Mouse (Mus musculus) left cerebral cortex, adult 9 months (tissue): ENCODE results near the gene Actn1.

Experiments
- DNase-seq, 2 experiments: peaks; one replicate each; pipeline ENCODE4 v3.0.0; 2022; ENCODE audit warnings: low spot score in 2 of 2

Actn1 gene

DNA sequence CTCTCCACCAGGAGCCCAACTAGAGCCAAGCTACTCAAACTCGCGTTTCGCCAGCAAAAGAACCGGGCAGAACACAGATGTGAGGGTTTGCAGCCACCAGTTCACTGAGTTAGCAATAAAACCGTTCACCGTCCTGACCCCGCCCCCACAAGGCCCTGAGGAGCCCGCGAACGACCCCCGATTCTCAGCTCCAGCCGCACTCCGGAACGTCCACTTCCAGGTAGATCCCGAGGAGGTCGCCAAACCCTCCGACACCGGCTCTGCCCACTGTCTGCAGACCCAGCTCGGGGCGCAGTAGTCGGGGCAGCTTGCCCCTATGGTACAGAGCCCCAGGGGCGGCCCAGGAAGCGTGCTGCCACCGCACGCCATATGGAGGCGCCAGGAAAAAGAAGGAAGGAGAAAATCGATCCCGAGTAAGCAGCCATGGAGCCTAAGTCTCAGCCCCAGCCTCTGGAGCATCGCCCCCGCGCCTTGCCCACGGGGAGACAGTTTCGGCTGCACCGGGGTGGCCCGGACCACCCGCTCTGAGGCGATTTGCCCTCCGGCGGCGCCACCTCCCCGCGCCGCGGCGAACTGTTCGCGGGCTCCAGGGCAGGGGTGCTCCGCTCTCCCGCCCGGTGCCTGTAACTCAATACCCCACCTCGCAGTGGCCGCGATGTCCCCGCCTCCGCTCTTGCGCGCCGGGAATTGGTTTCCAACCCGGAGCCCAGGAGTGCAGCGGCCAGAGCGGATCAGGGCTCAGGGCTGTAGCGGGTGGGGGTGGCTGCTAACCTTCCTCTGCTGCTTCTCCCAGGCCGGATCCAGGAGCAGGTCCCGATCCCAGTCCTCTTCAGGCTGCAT, 735 bp downstream of the Actn1 start:
- peak in 1 of 2 experiments; percentile 58 for DNase-seq

DNA sequence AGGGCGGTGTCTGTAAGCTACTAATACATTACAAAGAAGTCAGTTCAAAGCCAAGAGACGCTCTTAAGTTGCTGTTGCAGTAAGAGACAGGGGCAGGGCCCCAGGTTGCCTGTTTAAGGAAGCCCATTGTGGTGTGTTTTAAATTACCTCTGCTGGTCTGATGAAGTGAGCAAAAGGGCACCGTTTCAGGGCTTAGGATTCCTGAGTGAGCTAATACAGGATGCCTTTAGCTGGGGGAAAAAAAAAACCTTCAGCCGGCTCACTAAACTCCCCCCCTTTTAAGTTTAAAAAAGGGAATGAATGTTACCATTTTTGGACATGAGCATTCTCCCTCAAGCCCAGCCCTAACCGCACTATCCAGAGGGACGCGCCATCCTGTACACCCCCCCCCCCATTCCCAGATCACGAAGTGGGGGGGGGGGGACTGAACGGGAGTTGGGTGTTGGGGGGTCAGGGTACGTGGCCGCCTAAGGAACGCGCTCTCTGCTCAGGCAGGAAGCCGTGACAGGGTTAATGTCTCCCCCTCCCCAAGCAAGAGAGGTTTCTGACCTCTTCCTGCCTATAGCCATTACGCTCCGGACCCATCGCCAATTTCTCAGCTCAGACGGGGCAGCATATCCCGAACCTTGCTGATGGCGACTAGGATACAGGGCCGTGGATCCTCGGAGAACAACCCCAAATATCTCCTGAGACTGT, 1.5 kb downstream of the Actn1 start:
- no peak for DNase-seq

DNA sequence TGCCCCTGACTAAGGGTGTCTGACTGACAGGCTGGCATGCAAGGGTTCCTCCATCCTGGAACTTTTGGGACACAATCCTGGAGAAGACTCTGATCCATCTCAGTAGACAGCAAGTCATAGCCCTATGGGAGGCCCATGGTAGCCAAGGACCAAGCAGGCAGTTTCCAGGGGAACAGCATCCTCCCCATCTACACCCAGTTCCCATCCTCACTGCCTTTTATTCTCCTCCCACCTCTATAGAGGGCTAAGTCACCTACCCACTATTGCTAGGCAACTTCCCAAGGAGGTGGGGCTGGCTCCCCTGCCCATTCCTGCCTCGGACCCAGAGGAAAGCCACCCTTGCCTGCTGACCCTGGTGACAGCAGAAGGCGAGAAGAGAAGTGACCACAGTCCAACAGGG, 8.2 kb downstream of the Actn1 start:
- DNase-seq = no peak

DNA sequence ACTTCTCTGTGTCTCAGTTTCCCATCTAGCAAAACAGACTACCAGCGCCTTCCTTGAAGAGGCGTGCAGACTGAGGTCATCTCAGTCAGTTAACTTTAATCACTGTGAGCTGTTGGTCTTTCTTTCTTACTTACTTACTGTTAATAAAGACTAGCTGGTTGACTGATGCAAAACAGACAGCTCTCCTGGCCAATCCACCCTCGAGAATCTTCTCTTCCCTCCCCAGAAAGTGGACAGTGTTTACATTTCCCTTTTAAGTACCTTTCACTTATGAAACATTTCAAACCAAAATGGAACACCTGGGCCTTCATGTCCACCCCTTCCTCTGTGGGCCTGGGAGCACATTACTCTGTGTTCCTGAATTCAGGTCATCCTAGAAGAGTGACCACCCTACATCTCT, 8.6 kb downstream of the Actn1 start:
- DNase-seq = no peak

DNA sequence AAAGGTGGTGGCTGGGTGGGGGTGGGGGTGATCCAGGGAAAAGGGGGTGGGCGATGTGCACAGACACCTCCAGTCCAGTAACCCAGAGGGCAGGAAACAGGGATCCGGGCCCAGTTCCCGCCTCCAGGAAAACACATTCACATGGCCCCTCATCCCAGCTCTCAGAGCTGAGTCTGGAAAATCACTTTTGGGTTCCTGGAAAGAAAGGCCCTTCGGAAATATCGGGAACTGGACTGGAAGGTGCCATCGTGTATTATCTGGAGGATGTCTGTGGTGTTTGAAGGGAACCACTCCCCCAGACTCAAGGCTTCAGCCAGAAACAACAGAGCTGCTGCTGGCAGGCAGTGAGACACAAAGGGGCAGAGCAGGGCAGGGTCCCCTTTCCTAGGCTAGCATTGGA, 10.6 kb downstream of the Actn1 start:
- no peak for DNase-seq

DNA sequence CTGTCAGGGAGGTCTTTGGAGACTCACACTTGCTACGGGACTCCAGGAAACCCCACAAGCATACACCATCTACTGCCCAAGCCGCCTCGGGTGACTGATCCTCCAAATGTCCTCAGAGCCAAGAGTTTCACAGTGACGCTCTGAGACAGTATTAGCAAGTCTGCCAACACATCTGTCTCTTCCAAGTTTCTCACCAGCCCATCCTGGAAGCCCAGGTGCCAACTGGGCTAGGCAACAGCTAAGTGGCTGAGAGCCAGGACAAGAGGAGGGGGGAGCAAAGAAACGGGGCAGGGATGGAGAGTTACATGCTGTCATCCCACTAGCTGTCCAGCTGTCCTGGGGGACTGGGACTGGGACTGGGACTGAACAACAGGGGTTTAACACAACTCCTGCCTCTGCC, 13.1 kb downstream of the Actn1 start:
- no peak for DNase-seq

DNA sequence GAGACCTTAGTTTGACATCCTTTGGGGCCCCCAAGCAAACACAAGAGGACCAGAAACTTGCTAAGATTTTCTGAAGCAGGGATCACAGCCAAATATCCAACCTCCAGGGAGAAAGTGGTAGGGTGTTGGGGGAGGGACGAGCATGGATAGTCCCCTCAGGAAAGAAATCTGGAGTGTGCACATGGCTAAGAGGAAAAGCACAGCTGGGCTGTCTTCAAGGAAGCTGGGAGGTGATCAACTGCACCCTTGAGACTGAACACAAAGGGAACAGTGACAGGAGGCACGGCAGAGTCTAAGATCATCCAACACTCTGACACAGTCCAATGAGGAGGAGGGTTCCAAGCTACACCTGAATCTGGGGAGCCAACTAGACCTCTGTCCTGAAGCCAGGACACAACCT, 13.7 kb downstream of the Actn1 start:
- no peak for DNase-seq

DNA sequence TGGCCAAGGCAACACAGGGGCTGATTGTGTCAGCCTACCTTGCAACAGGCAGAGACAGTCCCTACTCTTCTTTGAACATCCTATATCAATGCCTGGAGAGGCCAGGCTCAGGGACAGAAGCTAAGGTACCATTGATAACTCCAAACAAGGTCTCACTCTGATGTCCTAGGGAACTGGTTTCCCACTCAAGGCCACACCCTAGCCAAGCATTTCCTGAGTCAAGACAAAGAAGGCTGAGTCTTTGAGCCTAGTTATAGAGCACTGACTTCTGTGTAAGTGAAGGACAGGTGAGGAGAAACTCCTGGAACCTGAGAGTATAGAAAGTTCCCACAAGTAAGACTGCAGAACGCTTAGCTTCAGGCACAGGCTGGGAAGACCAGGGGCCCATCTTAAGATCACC, 15.4 kb downstream of the Actn1 start:
- DNase-seq = no peak

DNA sequence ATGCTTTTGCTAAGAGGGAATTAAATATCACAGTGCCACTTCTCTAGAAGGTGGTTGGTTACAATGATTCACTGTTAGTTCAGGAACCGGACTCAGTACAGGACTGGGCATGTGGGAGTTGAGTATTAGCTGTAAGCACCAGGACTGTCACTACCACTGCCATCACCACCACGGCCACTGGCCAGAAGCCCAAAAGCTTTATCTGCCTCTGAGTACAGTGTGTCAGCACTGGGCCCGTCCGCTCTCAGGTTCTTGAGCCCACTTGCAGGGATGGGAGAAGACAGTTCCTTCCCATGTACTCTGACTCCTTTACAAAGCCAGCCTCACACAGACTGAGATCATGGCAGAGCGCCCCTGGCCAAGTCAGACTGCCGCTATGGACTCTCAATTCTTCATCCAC, 16.0 kb downstream of the Actn1 start:
- no peak for DNase-seq

DNA sequence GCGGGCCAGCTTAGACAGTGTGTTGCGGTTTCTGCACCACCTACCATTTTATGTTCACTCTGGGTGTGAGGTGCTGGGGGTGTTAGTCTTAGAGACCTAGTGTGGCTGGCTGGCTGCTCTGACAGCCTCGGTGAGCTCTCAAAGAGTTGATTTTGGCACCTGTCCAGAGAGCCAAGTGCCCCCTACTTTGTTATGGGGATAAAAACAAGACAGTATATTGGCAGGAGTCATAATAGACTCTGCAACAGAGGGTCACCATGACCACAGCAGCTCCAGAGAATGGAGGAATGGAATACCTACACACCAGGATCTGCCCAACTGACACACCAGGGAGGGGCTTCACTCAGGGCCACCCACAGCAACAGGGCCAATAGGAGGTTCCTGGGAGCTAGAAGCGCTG, 16.8 kb downstream of the Actn1 start:
- no peak for DNase-seq

DNA sequence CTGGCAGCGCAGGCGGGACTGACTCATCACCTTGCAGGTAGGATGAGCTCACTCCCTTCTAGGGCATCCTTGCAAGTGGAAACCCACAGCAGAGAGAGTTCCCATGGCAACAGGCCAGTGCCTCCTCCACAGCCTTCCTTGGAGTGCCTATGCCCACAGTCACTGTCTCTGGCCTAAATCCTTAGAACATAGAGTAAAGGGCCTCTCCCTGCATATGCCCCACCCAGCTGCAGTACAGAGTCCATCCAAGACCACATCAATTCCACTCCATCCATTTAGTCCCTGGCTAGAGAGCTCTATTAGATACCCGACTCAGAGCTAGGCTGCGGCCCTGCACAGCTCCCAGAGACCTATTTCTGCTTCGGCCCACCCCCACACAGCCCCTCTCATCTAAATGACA, 20.7 kb downstream of the Actn1 start:
- DNase-seq = peak; percentile 83 to 86

DNA sequence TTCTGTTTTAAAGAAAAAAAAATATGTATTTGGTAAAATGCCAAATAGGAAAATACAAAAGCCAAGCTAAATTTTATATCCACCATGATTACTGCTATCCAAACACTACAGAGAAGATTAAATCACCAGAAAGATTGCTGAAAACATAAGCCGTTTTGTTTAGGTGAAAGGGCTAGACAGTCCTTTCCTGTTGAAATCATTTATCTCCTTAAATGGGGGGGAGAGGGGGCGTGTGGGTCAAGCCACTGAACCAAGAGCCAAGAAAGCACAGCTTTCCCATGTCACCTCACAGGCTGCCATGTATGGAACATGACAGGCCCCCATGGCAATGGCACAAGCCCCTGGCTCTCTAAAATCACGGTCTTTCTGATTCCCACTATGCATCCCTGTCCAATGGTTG, 21.6 kb downstream of the Actn1 start:
- no peak for DNase-seq

DNA sequence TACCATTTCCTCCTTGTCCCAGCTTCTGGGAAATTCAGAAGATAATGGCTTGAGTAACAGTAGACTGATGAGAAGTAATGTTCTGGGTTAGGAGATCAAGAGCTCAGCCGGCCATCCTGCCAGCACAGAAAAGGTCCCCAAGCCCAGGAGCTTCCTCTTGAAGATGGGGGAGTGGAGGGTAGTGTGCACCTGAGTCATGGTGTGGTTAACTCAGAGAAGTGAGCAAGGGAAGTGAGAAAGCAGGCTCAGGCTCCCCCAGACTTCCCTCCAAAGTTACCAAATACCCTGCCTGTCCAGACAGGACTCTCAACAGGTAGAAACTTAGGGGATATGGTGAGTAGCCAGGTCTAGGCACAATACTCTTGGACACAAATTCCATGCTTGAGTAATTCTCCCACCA, 24.9 kb downstream of the Actn1 start:
- DNase-seq = no peak

DNA sequence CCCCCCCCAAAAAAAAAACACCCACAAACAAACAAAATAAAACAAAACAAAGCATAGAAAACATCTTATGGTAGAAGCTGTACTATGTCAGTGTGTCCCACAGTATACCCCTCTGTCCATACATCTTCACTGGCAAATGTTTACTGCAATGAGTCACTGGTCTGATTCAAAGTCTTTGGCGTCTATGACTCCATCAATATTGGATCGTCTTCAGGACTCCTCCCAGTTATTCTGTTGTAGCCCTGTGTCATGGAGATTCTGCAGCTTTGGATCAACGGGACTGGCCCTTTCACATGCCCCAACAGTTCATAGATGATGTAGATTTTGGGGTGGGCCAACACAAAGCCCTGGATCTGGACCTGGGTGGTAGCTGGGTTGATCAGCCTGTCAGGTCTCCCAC, 25.9 kb downstream of the Actn1 start:
- DNase-seq = no peak

DNA sequence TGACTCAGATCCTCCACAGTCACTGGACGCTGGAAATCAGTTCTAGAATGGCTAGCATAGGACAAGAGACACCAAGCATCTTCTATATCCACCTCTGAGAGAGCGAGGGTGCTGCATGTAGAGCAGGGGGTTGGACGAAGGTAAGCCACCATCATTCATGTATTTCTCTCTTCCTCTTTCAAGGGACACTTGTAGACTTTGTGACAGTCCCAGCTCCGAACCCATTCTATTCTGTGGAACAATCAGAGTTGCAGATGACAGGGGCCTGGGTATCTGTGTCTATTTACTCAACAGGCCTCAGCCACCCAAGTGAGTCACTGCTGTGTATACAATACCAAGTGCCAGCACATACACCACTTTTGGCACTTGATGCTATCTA, 27.3 kb downstream of the Actn1 start:
- DNase-seq = no peak

DNA sequence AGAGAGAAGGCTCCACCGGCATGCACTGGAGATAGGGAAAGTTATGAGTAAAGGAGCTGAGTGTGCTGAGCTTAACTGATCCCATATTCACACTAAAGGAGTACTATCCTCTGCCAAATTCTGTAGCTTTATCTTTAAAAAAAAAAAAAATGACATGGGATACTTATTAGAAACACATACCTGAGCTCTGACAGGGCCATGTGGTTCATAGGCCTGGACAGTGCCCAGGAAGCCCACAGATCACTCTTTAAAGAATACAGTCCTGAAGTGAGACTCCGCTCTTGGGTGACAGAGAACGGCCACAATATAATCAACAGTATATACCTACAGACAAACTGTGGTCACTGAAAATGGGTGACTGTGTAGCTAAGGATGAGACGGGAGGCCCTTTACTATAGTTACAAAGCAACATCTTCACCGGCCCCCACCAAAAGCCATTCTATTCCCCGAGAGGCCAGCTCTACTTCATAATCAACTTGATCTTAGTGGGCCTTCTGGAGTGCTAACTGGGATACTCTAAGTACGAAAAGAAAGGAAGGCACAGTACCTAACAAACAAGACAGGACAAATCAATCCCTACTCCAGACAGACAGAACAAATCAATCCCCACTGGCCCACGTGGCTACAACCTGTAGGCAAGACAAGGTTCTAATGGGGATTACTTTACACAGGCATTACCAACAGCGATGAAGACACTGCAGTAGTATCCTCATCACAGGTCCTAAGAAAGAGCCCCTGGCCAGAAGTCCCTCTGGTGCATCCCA, 27.9 kb downstream of the Actn1 start:
- DNase-seq = no peak

DNA sequence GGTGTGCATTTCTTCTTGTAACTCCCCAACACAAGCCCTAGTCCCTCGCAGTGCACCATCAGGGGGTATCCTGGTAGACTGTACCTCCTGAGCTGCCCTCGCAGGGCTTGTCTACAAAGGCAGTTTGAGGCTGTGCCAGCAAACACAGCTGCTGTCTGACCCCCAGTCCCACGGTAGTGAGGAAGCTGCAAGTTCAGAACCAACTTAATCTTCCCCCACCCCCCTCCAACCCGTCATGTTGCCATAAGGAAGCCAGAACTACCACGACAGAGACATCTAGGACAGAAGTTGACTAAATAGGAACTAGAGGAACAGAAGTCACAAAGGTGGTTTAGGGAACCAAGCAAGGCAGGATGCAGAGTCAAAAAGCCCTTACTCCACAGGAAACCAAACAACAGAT, 28.9 kb downstream of the Actn1 start:
- no peak for DNase-seq

DNA sequence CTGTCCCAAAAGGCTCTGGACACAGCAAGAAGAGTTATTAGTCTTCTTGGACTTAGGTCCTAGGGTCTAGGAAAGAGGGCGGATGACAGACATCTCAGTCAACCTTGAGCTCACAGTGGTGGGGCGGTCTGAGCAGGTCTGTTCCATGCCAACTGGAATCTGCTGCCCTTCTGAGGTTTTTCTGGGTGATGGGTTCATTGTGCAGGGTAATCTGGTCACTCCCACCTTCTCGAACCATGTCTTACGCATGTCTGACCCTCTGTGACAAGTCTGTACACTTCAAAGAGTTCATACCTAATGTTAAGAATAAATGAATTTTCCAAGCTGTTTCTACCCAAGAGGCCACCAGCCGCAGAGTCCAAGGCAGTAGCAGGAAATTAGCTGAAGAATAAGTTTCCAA, 29.3 kb downstream of the Actn1 start:
- DNase-seq = no peak

DNA sequence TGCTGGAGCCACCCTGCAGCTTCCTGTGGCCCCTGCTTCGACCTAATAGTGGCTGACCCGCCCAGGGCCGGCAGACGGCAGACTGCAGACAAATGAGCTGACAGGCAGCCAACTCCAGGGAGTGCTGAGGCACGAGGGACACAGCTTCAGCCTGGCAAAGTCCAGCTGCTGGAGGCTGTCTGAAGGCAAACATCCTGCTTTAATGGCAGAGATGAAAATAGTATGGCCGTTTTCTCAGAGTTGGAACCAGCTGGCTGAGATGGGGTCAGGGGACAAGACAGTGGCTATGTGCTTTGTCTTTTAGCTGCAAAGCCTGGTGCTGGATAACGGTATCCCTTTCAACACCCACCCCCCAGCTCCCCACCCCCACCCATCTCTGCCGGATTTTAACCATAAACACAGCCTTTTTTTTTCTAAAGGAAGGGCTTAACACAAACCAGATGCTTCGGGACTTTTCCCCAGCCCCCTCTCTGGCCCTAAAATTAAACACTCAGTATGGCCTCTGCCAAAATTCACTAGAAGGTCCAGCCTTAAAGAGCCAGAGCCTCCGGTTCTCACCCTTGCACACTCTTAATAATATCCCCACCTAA, 30.0 kb downstream of the Actn1 start:
- DNase-seq = peak in 1 of 2 experiments; percentile 36

DNA sequence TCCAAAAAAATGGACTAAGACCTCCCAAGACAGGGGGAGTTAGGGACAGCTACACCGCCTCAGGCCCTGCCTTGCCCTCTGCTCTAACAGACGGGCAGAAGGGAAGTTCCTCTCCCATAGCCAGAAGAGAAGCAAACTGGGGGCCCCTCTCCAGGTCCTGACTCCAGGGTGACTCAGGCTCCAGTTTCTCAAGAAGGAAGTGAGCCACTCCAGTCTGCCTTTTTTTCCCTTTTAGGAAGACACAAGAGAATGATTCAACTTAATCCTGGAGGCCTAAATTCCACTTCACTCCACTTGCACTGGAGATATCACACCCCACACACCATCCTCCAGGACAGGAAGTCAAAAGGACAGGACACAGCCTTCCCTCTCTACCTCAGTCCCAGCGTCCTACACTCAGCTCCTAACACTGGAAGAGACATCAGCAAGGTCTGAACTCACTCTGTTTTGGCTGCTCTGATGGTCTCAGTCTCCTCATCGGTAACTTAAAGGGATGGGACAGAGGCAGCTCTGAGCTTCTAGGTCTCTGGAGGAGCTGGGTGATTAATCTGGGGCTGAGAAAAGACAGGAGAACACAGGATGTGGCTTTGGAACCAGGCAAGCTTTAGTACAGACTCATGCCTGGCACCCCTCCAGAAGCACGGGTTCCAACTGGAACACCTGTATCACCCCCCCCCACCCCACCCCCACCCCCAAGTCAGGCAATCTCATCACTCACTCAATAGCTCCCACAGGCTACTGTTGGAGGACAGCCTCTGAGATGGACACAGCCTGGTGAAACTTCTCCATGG, 31.0 kb downstream of the Actn1 start:
- no peak for DNase-seq

DNA sequence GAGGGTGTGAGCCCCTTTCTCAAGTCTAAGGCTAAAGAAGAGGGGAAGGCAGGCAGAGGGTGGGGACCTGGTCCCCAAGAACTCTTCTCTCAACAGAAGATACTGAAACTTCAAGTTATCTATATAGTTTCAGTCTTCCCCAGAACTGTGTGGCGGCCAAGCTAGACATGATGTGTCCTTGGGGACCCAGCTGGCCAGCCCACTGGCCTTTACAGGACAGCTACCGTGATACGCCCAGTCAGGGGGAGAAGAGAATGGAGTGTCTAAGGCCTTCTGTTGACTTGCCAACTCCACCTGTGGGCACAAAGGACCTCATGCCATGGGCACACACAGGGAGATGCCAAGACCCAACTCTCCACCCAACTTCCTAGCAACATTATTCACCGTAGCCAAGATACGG, 31.8 kb downstream of the Actn1 start:
- no peak for DNase-seq

DNA sequence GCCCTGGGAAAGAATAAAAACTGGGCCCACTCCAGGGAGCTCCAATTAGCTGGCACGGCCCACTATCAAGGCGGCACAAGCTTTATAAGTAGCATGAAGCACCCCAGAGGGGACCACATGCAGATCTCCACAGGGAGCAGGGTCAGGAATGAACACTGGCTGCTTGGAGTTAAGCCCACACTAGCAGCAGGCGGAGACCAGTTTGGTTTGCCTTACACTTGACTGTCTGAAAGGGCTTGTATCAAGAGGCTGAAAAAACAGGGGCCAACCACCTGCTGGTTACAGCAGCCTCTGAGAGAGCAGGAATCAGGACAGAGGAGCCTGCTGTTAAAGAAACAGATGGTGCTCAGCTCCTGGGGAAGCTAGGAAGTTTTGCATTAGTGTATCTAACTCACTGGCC, 32.3 kb downstream of the Actn1 start:
- no peak for DNase-seq
